Mouse (Mus musculus) midbrain, embryonic 15.5 days (tissue): ENCODE measurements around the gene Pfn3. TPM values are rescaled to one million over a fixed set of nuclear protein-coding genes. Genes with fewer than 3 reads are reported as not detected.

ENCODE experiments used
- ATAC-seq: fragments of 200-750 bp; cut with Nextera tagmentation; replicated peaks from 2 replicates; pipeline ENCODE4 v1.8.0; 2017; ENCODE audit warnings: moderate TSS enrichment
- H3K27ac ChIP-seq: fragments of 300-500 bp; sonication (generic); 2 replicates; pipeline ENCODE4 v1.5.1; 2015; ENCODE audit warnings: mild to moderate bottlenecking, inconsistent platforms
- H3K27me3 ChIP-seq: fragments of 300-500 bp; sonication (generic); replicated peaks from 2 replicates; pipeline ENCODE4 v1.6.1; 2015; ENCODE audit warnings: inconsistent platforms
- H3K36me3 ChIP-seq: fragments of 300-500 bp; sonication (generic); replicated peaks from 2 replicates; pipeline ENCODE4 v1.6.1; 2015; ENCODE audit warnings: inconsistent platforms
- H3K4me1 ChIP-seq: fragments of 300-500 bp; sonication (generic); 2 replicates; pipeline ENCODE4 v1.6.1; 2015; ENCODE audit warnings: inconsistent platforms
- H3K4me2 ChIP-seq: fragments of 300-500 bp; sonication (generic); 2 replicates; pipeline ENCODE4 v1.6.1; 2015; ENCODE audit warnings: inconsistent platforms, mild to moderate bottlenecking, moderate library complexity
- H3K4me3 ChIP-seq: fragments of 300-500 bp; sonication (generic); 2 replicates; pipeline ENCODE4 v1.5.1; 2015; ENCODE audit warnings: mild to moderate bottlenecking, inconsistent platforms
- H3K9ac ChIP-seq: fragments of 300-500 bp; sonication (generic); 2 replicates; pipeline ENCODE4 v1.6.1; 2015; ENCODE audit warnings: mild to moderate bottlenecking, inconsistent platforms
- H3K9me3 ChIP-seq: fragments of 300-500 bp; sonication (generic); 2 replicates; pipeline ENCODE4 v1.6.1; 2016; ENCODE audit warnings: inconsistent platforms
- WGBS: fragments of 180-500 bp; shearing (Covaris S2); methylation state at CpG from one replicate; pipeline ENCODE4 v1.1.7; 2015; ENCODE audit warnings: mixed read lengths; 5-methylcytosine and 5-hydroxymethylcytosine counted together
- microRNA-seq: library from miRNA; unstranded; fragments of <30 nt; microRNA quantifications from one replicate; pipeline ENCODE4, GENCODE M21; 2016
- polyA plus RNA-seq: library from polyadenylated mRNA; unstranded; fragments of >200 nt; fragmentation: Nextera tagmentation; extraction: Ambion mirVana; gene quantifications from 2 replicates; pipeline ENCODE4 v1.2.1, GENCODE M21; 2015

The Pfn3 gene
- polyA plus RNA-seq, 1 experiment from 2014 or later: 0.45 TPM

DNA sequence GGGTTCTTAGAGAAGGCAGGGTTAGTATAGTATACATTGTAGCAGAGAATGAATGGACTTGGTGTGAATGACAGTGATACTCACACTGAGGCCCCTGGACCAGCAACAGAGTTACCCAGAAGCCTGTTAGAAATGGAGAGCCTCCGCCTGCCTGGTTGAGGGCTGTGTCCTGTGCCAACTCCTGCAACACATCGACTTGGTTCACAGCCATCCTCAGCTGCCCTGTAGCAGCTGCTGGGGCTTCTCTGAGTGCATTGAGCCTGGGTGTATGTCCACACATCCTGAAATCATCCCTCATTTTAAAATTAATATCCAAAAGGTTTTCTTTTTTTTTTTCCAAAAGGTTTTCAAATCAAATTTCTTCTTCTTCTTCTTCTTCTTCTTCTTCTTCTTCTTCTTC lies 39.2 kb downstream of the Pfn3 start:
- H3K36me3 ChIP-seq: no peaks in the 10 kb centered on the region
- WGBS: 89% methylated on average over 2 of the region's 2 CpGs
- no peak overlapping the region for H3K27ac ChIP-seq
- H3K4me3 ChIP-seq: no peak overlapping the region
- peaks cover 32% of the 10 kb centered on the region for H3K27me3 ChIP-seq
- no peaks in the 10 kb centered on the region for H3K4me1 ChIP-seq
- no peak overlapping the region for H3K9ac ChIP-seq
- no peak overlapping the region for H3K4me2 ChIP-seq
- ATAC-seq: no peak
- no peaks in the 10 kb centered on the region for H3K9me3 ChIP-seq

DNA sequence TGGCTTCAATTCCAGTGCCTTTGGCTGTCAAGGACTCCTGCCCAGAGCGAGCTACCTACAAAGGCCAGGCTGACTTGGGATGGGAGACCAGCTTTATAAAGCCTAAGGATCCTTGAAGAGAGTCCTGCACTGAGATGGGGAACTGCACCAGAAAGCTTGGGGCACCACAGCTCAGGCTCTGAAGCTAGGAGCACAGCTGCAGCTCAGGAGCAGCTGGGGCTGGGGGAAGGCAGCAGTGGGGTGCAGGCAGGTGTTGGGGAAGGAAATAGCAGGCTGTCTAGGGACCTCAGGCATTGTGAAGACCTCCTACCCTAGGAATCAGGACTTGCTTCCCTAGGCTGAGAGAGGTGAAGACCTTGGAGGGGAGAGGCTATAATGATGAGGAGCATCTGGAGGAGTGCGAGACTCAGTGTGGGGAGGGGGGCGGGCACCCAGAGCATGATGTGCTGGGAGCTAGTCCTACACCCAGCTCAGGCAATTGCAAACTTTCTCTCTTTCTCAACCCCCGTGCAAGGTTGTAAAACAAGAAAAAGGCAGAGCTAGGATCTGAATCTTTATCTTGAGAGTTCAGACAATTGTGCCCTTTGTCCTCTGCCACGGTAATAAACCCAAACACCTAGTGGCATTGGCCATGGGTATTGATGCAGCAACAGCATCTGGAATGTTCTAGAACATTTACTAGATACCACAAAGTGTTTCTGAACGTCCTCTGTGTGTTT lies 40.7 kb downstream of the Pfn3 start:
- H3K27me3 ChIP-seq: peaks cover 22% of the 10 kb centered on the region
- no peaks in the 10 kb centered on the region for H3K9me3 ChIP-seq
- H3K4me3 ChIP-seq: no peak overlapping the region
- no peak for ATAC-seq
- 76% methylated on average over 6 of the region's 6 CpGs for WGBS
- no peaks in the 10 kb centered on the region for H3K36me3 ChIP-seq
- H3K4me1 ChIP-seq: no peaks in the 10 kb centered on the region
- H3K27ac ChIP-seq: no peak overlapping the region
- no peak overlapping the region for H3K9ac ChIP-seq
- no peak overlapping the region for H3K4me2 ChIP-seq

DNA sequence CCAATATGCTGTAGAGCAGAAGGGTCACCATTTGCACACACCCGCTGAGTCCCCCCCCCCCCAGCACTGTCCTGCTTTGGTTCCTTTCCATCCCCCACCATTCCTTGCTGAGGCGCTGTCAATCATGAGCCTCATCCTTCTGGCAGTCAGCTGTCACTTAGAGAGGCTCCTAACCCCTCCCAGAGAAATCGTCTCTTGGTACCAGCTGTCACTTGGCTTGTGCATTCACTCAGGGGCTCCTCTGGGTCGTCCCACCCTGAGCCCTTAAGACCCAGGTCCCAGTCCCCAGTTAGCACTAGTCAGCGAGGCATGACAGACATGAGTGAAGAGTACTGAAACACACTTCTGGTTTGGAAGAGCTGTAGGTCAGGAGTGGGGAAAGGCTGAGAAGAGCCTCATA lies 43.3 kb downstream of the Pfn3 start:
- H3K9ac ChIP-seq: no peak overlapping the region
- 0 out of 2 replicates have a peak, but pooled peaks cover 7% of the 10 kb centered on the region for H3K27me3 ChIP-seq
- H3K9me3 ChIP-seq: no peaks in the 10 kb centered on the region
- H3K36me3 ChIP-seq: no peaks in the 10 kb centered on the region
- H3K27ac ChIP-seq: no peak overlapping the region
- ATAC-seq: no peak
- H3K4me2 ChIP-seq: no peak overlapping the region
- no peak overlapping the region for H3K4me3 ChIP-seq
- 52% methylated on average over 5 of the region's 5 CpGs for WGBS
- H3K4me1 ChIP-seq: no peaks in the 10 kb centered on the region

DNA sequence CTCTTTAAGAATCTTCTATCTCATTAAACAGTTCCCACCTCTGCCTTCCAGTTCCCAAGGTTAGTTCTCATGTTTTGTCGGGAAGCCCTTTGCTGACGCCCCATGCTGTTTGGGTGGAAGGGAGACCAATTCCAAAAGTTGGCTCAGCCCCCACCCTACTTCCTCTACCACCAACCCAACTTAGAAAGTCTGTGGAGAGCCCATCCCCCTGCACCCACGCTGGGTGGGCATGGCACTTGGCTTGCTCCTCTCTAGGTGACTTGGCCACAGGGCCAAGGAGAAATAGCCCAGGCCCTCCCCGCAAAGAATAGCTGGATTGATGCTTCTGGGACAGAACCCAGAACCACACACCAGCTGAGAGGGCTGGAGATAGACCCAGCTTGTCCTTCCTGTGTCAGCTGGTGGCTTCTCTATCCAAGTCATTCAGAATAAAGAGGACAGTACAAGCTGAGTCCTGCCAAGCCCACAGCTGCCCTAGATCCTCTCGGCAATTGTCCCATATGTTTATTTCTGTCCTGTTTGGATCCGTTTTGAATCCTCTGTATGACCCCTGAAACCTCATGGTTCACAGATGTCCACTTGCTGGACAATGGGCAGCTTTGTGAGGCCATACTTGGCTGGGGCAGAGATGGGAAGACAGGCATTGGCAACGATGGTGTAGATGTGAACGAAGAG lies 43.9 kb downstream of the Pfn3 start:
- ATAC-seq: no peak
- H3K36me3 ChIP-seq: no peaks in the 10 kb centered on the region
- no peak overlapping the region for H3K4me2 ChIP-seq
- no peak overlapping the region for H3K9ac ChIP-seq
- H3K9me3 ChIP-seq: no peaks in the 10 kb centered on the region
- H3K4me3 ChIP-seq: no peak overlapping the region
- 73% methylated on average over 8 of the region's 8 CpGs for WGBS
- H3K27ac ChIP-seq: no peak overlapping the region
- no peaks in the 10 kb centered on the region for H3K4me1 ChIP-seq
- H3K27me3 ChIP-seq: 0 out of 2 replicates have a peak, but pooled peaks cover 4% of the 10 kb centered on the region

DNA sequence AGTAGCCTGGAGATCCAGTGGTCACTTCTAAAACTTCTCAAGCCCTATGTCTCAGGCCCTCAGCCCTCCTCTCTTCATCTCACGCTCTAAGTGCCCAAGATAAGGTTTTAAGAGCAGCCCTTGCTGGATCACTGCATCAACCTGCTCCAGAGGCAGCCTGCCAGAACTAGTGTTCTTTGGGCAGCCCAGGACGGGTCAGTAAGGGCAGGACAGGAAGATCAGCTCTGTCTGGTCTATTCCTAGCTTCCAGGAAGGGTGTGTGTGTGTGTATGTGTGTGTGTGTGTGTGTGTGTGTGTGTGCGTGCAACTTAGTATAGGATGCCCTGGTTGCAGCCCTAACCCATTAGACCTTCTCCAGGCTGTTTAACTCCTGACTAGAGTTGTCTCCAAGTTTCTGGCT lies 44.8 kb downstream of the Pfn3 start:
- ATAC-seq: no peak
- Histone ChIP-seq H3K9me3 (no peaks in the 10 kb centered on the region), H3K36me3 (no peaks in the 10 kb centered on the region), H3K27ac (no peak overlapping the region), H3K4me2 (no peak overlapping the region), H3K27me3 (0 out of 2 replicates have a peak, but pooled peaks cover 4% of the 10 kb centered on the region), H3K4me1 (no peaks in the 10 kb centered on the region), H3K4me3 (no peak overlapping the region), H3K9ac (no peak overlapping the region)
- WGBS: 65% methylated on average over 3 of the region's 3 CpGs

DNA sequence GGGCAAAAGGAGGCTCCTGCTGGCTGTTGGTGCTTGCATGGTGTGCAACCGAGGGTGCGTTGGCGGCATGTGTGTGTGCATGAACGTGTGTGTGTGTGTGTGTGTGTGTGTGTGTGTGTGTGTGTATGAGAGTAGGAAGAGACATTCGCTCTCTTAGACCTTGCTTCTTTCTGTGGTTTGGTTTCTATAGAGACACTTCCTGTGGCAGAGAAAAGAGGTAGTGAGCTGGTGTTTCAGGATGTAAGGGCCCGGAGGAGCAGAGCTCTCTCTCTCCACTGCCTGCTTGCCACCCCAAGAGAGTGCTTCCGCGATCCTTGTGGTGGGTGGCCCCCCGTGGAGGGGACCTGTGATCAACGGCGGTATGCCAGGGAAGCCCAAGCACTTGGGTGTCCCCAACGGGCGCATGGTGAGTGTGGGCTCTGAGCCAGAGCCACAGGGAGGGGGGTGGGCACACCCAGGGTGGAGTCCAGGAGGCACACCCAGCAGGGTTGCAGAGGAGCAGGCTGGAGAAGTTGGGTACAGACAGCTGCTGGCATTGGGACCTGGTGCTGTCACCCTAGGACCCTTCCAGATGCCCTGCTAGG lies 45.4 kb downstream of the Pfn3 start, which contains the start of gene Rgs14:
Gene Rgs14, plus strand, starts transcription at position 202 of the 584 bp plus-strand sequence.
- ATAC-seq: no peak
- no peaks in the 10 kb centered on the region for H3K9me3 ChIP-seq
- 0 out of 2 replicates have a peak, but pooled peaks cover 4% of the 10 kb centered on the region for H3K27me3 ChIP-seq
- WGBS: 68% methylated on average over 13 of the region's 13 CpGs
- H3K9ac ChIP-seq: no peak within 1 kb of the TSS
- no peaks in the 10 kb centered on the region for H3K36me3 ChIP-seq
- H3K4me1 ChIP-seq: no peaks in the 10 kb centered on the region
- H3K4me3 ChIP-seq: no peak within 1 kb of the TSS
- no peak within 1 kb of the TSS for H3K27ac ChIP-seq
- no peak within 1 kb of the TSS for H3K4me2 ChIP-seq

DNA sequence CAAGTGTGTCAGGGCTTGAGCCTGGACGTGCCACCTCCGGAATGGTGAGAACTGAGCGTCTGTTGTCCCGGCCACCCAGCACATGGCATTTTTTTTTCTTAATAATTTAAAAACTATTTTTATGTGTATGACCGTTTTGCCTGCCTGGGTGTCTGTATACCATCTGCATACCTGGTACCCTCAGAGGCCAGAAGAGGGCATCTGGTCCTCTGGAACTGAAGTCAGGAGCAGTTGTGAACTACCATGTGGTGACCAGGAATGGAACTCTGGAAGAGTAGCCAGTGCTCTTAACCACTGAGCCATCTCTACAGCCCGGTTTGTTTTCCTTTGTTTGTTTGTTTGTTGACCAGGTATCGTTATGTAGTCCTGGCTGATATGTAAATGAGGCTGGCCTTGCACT lies 46.6 kb downstream of the Pfn3 start:
- ATAC-seq: no peak
- no peaks in the 10 kb centered on the region for H3K9me3 ChIP-seq
- H3K9ac ChIP-seq: no peak overlapping the region
- H3K4me3 ChIP-seq: no peak overlapping the region
- H3K27me3 ChIP-seq: 0 out of 2 replicates have a peak, but pooled peaks cover 4% of the 10 kb centered on the region
- H3K36me3 ChIP-seq: no peaks in the 10 kb centered on the region
- H3K27ac ChIP-seq: no peak overlapping the region
- no peaks in the 10 kb centered on the region for H3K4me1 ChIP-seq
- 81% methylated on average over 7 of the region's 7 CpGs for WGBS
- no peak overlapping the region for H3K4me2 ChIP-seq

Small RNA genes within 50 kb of the gene (microRNA-seq; reads per million reads assigned to microRNA genes)
- gene Mir6943: not detected

Other genes starting within 250 kb of the Pfn3 start
- gene Nsd1, start 205.4 kb downstream of the Pfn3 start, polyA plus RNA-seq: 59.1 and 64.3 TPM in 2 replicates
- 331 and 355 TPM in 2 replicates for gene Prelid1, start 94.7 kb downstream of the Pfn3 start, polyA plus RNA-seq
- 104 and 105 TPM in 2 replicates for gene Rab24, start 93.3 kb downstream of the Pfn3 start, polyA plus RNA-seq
- gene Mxd3, start 85.4 kb downstream of the Pfn3 start, polyA plus RNA-seq: 7.6 and 11.8 TPM in 2 replicates
- gene Lman2, start 52.4 kb downstream of the Pfn3 start, polyA plus RNA-seq: 57.1 and 57.5 TPM in 2 replicates
- gene Rgs14, start 45.5 kb downstream of the Pfn3 start, polyA plus RNA-seq: 0.34 and 0.52 TPM in 2 replicates
- gene Slc34a1, start 17.0 kb downstream of the Pfn3 start, polyA plus RNA-seq: 0.05 TPM in 1 of 2 replicates, not detected in the other
- gene F12, start 11.6 kb upstream of the Pfn3 start, polyA plus RNA-seq: 0.09 and 0.14 TPM in 2 replicates
- gene Grk6, start 29.8 kb upstream of the Pfn3 start, polyA plus RNA-seq: 40.8 and 41.4 TPM in 2 replicates
- 5.5 and 5.7 TPM in 2 replicates for gene Prr7, start 49.0 kb upstream of the Pfn3 start, polyA plus RNA-seq
- 622 and 645 TPM in 2 replicates for gene Dbn1, start 72.9 kb upstream of the Pfn3 start, polyA plus RNA-seq
- gene Pdlim7, start 98.4 kb upstream of the Pfn3 start, polyA plus RNA-seq: 167 and 171 TPM in 2 replicates
- gene Dok3, start 114.1 kb upstream of the Pfn3 start, polyA plus RNA-seq: 5.6 and 6.4 TPM in 2 replicates
- gene Ddx41, start 121.4 kb upstream of the Pfn3 start, polyA plus RNA-seq: 61.2 and 63.6 TPM in 2 replicates
- gene Fam193b, start 155.9 kb upstream of the Pfn3 start, polyA plus RNA-seq: 62.9 and 65.2 TPM in 2 replicates
- gene Tmed9, start 158.5 kb upstream of the Pfn3 start, polyA plus RNA-seq: 93.5 and 93.8 TPM in 2 replicates
- 48.6 and 51.4 TPM in 2 replicates for gene B4galt7, start 184.7 kb upstream of the Pfn3 start, polyA plus RNA-seq
- 94.4 and 103 TPM in 2 replicates for gene Caml, start 207.8 kb upstream of the Pfn3 start, polyA plus RNA-seq
- gene Ddx46, start 219.8 kb upstream of the Pfn3 start, polyA plus RNA-seq: 26.0 and 27.2 TPM in 2 replicates